Mouse (Mus musculus) MEL (cell line): ENCODE measurements around the gene Ptpro.

Source experiments
- CTCF ChIP-seq, 3 experiments: IDR thresholded peaks in 2 of 3; conservative IDR thresholded peaks in 1 of 3; 2 replicates each; pipeline ENCODE4 v1.5.1; 2011 to 2012; ENCODE audit warnings: low read length in 3 of 3, low read depth in 2 of 3, mild to moderate bottlenecking in 2 of 3, improper control_type of control experiment in 1 of 3, inconsistent platforms in 1 of 3, mixed read lengths in 1 of 3, moderate library complexity in 1 of 3; ENCODE audit not compliant: control insufficient read depth in 1 of 3, insufficient read depth in 1 of 3, poor library complexity in 1 of 3, severe bottlenecking in 1 of 3
- MEF2A ChIP-seq: IDR thresholded peaks from 2 replicates; pipeline ENCODE4 v1.6.1; 2014; ENCODE audit warnings: low read depth, mild to moderate bottlenecking, inconsistent platforms, low read length, improper control_type of control experiment; ENCODE audit not compliant: poor library complexity, insufficient replicate concordance, severe bottlenecking; ENCODE audit errors: extremely low read depth
- POLR2AphosphoS2 ChIP-seq: IDR thresholded peaks from 2 replicates; pipeline ENCODE4 v1.6.1; 2011; ENCODE audit warnings: low read length, improper control_type of control experiment

DNA sequence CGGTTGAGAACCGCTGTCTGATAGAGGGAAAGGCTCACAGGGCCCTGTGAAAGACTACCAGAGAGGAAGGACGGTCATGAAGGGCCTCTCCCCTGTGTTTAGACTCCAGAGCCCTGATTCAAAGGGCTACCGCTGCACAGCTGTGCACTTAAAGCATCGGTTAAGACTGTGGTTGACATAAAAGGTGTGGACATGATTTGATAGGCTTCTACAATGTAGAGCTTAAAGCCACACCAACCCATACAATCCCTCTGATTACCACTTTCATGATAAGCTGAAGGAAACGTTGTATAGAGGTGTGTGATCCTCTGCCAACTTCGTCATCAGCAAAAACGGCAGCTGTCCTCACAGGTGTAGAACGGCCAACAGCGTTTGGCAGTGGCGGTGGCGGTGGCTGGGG is 191.0 kb downstream of the Ptpro start:
- TF ChIP-seq POLR2AphosphoS2 (no peak), CTCF (IDR thresholded peaks at IDR 0.05 in 2 of 3, conservative IDR thresholded peaks at IDR 0.05 in 1 of 3; ENCODE audit: control insufficient read depth in 1 of 3, insufficient read depth in 1 of 3, low read depth in 2 of 3, low read length in 3 of 3, poor library complexity in 1 of 3, severe bottlenecking in 1 of 3) (no peak), MEF2A (no peak)
